Mouse (Mus musculus) skeletal muscle tissue, adult 2 months (tissue): ENCODE results near the gene Rps6ka2.
"Not testable (repeated sequence)": the region's sequence is repeated elsewhere in the genome, so short reads cannot be mapped to it uniquely, and the experiment has no call there.

Experiments
- DNase-seq: peaks from one replicate; pipeline ENCODE4 v3.0.0-alpha.2; 2012; ENCODE audit warnings: low read depth, low spot score

Gene Rps6ka2

DNA sequence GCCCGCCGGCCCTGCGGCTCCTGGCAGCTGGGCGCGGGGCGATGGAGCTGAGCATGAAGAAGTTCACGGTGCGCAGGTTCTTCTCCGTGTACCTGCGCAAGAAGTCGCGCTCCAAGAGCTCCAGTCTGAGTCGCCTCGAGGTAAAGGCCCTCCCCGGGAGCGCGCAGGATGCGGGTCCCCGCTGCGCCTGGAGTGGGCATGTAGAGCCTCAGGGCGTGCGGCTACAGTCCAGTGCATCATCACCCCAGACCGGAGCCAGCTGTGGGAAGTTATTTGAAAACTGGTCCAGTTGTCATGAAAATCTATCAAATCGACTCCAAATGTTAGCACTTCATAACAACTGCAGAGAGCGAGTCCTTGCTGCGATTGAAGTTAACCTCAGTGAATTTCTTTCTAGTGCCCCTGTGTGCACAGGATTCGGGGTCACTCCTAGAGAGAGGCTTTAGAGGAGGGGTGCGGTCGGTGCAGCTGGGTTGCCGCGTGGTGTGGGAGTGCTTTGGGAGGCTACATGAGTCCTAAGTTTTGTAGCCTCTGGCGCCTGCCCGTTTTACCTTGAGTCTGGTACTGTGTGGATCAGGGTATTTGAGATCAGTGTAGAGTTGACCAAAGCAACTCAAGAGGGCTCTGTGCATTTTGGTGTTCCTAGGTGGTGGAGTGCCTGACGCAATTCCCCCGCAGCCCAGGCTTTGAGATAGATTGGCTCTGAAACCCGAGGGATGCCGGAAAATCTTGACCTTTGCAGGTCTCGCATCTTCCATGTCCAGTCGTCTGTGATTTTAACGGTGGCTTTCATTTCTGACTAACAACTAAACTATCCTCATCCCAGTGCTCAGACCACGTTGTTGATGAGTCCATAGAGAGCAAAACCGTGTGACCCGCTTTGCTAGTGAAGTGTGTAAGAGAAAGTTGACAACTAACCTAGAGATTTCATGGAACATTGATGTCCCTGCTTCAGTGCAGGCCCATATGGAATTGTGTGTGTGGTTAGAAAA is 685 bp downstream of the Rps6ka2 start:
- DNase-seq = no peak

DNA sequence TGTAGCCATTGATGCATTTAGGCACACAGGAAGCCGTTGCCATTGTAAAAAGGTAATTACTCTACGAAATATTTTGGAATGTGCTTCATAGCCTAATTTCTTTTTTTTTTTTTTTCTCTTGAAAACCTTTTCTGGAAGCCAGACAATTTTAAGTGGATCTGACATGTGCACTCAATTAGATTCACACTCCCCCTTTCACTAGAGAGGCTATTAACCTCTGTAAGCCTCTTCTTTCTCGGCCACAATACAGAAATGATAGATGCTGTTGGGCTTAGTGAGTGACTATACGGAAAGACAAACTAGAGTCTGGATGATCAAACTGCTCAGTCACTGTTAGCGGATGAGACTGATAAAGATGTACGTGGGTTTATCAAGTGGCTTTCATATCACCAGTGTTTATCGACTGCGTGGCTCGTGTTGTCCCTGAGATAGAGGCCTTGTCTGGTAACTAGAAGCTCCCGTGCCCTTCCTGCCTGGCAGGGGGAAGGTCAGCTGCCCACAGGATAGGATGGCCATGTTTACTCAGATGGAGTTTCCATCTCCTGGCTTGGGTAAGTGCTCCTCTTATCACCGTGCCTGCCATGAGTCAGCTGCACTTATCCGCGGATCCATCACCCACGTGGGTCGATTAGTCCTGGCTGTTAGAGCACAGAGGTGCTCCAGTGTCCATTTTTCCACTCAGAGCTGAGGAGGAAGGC is 3.6 kb downstream of the Rps6ka2 start:
- peak; percentile 40 for DNase-seq

DNA sequence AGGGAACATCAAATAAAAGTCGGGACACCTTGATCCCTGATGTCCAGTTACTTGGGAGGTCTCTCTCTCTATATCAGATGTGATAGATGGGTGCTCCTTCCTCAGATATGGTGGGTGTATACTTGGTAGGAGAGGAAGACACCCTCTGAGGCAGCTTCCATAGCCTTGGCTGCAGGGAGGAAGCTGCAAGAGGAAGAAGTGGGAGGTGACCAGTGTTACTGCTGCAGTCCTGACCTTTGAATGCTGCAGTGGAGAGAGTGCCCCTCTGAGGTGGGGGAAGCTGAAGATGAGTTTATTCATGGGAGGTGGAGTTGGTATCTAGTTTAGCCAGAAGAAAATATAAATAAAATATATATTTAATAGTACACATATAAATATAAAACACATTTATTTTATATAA is 5.4 kb downstream of the Rps6ka2 start:
- DNase-seq = no peak

DNA sequence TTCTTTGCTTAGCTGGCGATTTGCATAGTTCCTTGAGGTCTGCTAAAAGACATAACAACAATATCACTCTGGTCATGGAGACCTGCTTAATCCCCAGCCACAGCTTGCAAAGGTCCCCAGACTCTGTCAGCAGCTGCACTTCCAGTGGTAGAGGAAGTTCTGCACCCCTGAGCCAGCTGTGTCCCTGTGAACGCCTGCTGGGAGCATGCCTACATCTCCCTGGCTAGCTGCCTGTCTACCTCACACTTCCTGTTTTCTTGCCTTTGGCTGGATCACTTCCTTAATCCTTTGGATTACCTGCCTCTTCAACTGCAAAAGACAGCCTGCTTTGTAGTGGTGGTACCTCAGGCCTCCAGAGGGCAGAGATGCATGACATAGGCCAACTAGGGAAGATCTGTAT is 6.5 kb downstream of the Rps6ka2 start:
- DNase-seq = no peak

DNA sequence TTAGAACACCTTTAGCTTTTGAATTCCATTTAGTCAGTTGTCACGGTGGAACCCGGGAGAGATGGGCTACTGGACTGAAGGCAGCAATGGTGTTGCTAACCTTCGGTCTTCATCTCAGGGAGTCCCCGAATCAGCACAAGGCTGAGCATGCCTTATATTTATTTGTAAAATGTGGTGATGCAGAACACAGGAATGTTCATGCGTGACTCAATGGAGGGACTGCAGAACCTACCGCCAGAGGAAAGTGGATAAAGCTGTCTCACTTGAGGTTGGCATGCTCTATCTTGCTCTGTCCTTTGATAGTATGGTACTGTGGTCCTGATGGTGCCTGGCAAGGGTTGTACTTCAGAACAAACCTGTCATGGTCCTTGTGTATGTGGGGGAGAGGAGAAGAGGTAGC is 8.3 kb downstream of the Rps6ka2 start:
- DNase-seq = no peak

DNA sequence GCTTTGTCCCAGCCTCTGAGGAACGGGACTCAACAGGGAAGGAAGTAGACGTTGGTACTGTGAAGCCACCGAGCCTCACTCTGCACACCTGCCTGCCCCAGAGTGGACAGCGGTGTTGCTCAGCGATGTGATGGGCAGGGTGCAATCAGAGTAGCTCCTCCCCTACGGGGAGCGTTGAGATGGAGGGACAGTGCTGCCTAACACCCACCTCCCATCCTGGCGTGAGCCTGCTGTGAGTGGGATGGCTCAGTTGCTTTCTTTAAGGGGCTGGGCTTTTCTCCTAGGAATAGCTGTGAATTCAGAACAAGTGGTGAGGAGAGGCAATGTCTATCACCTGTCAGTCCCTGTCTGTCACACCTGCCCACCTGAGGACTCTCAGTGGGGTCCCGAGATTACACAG is 12.3 kb downstream of the Rps6ka2 start:
- no peak for DNase-seq

DNA sequence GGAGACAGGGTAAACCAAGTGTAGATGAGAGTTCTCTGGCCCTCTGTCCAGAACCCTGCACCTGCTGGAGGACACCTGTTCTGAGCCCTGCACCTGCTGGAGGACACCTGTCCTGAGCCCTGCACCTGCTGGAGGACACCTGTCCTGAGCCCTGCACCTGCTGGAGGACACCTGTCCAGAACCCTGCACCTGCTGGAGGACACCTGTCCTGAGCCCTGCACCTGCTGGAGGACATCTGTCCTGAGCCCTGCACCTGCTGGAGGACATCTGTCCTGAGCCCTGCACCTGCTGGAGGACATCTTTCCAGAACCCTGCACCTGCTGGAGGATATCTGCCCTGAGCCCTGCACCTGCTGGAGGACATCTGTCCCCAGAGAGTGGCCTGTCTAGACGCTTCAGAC is 17.1 kb downstream of the Rps6ka2 start:
- not testable (repeated sequence) for DNase-seq

DNA sequence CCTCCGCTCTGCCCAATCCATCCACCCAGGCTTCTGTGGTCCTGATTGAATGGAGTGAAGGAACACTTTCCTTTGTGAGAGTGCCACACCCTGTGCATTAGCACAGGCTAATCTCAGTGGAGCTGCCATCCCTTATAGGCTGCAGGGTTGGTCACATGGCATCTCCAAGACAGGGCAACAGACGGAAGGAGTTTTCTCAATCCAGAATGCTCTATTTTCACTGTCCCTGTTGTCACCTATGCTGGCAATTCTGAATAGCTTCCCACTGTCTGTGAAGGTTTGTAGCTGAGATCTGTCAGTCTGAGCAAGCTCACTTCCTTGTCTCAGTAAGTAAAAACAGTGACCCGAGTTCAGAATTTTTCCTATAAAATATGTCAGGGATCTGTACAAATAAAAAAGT is 19.5 kb downstream of the Rps6ka2 start:
- no peak for DNase-seq

DNA sequence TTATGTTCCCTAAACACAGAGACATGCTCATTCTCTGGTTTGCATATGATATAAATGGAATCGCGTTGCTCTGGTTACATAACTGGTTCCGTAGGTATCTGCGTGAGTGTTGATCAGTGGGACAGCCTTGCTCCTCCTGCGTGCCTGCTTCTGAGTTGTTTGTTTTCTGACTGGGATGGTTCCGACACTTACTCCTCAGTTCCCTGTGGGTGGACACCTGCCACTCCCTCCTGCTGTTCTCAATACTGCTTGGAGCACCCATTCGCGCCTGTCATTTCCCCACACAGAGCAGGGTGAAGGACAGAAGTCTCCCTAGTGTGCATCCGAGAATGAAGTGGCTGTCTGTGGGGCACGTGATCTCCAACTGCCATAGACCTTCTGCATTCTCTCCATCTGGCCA is 20.1 kb downstream of the Rps6ka2 start:
- no peak for DNase-seq

DNA sequence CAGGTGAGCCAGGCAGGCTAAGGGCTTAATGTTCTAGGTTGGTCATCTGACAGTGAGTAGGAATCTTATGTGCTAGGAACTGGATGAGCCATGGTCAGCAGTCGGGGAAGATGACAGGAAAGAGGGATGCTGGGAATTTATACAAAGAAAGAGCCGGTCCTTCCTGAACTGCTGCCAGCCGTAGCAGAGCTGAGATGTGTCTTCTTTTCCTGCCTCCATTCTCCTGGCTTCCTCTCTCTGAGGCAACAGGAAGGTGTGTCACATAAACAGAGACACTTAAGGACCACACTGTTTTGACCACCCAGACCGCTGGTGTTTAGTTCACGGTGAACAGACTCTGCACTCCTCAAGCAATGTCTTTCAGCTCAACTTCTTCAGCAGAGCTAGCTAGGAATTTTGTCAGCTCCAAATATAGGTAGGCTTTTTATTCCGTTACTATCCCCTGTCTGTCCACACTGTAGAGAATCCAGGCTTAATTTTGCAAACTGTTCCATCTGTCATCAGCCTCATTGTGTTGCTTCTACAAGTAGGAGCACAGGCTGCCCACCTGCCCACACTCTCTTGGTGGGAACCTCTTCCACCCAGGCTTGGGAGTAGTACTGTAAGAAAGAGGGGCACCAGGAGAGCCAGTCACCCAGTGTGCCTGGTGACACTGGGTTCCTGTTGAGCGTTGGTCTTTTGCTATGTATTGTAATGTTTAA is 24.4 kb downstream of the Rps6ka2 start:
- DNase-seq = no peak

DNA sequence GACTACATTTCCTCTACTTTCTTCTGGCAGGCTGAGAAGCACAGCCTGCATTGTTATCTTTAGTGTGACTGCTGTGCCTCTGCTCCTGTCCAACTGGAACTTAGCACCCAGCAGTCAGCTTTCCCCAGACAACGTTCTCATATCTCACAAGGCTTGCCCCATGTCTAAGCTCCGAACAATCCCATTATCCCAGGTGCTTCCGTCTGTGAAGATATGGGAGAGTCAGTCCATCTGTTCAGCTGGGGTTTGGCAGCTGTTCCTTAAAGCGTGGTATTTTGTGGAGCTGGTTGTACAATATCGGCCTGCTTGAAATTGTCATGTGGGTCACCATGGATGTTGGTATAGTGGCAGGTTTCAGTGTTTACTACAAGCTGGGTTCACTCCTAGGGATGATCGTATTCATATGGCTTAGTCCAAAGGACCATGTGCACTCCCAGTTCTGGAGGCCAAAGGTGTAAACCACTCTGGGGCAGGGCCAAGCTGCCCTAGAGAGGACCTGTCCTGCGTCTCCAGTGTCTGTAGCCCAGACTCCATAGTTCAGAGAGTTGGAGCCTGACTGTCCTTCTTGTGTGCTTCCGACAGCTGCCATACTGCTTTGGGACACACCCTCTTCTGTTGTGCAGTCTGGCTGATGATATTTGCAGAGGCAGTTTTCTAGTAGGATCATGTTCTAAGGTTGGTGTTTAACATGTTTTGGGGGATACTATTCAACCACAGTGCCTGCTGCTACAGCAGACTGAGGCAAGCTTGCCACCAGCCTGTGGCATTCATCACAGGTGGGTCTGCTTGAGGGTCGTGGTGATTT is 27.4 kb downstream of the Rps6ka2 start:
- peak; percentile 40 for DNase-seq

DNA sequence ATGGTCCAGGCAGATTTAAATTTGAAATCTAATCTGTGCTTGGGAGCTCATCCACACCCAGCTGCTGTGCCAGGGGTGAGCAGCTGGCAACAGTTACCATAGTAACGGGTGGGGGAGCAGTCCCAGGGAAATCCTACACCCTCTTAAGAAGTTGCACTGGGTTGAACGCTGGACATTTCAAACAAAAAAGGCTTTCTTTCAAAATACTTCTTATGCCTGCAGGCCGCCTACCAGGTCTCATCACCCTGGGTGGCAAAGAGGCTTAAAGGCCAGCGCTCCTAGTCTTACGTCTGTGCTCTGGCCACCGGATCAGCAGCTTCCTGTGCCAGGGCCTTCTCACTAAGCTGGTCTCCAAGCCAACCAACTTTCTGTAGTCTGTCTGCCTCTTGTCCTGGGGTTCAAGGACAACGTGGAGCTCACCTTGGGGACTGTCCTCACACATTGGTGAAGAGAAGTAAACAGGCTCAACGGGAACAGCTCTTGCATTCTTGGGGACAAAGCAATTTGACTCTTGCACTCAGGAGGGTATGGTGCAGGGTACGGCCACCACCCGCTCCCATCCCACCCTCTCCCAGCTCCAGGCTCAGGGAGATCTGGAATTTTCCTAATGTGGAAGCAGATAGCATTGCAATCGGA is 35.0 kb downstream of the Rps6ka2 start:
- DNase-seq = peak; percentile 73

DNA sequence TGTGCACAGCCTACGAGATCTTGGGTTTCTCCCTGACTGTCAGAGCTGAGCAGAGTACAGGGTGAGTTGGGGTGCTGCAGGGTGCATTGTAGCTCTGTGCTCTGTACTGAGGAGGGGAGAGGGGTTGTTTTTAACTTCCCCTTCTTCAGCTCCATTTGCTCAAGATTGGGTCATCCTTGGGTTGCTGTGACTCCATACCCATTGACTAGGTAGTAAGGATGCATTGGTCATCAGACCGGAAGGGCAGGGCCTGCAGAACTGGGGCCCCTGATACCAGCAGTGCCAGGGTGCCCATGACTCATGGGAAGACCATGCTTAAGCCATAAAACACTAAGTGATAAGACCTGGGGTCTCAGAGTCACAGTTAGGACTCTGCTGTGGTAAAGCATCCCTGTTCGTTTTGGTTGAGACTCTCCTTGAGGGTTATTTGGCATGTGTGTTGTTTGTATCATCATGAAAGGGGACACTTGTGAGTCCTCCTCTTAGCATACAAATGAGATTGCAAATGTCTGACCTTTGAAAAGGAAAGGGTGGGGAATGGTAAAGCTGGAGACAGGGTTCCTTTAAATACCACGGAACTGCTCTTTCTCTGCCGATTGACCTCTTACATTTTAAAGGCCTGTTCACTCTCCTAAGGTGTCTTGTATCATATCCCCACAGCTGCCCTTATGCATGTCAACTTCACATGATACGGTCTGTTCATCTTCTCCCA is 36.7 kb downstream of the Rps6ka2 start:
- peak; percentile 41 for DNase-seq

DNA sequence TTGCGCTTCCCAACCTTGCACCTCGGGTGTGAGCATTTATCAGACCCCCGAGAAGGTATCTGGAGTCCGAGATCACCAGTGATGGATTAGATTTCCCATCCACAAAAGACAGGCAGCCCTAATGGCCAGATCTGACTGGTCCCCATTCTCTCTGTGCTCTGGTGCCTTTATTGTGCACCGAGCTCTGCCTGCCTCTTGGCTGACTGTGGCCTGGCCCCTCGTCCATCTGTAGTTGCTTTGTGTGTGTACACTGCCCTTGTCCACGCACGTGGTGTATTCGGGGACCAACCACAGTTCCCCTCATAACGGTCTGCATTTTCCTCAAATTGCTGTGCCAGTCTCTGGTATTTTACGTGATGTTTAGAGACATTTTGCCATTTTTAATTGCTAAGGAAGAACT is 40.7 kb downstream of the Rps6ka2 start:
- no peak for DNase-seq

DNA sequence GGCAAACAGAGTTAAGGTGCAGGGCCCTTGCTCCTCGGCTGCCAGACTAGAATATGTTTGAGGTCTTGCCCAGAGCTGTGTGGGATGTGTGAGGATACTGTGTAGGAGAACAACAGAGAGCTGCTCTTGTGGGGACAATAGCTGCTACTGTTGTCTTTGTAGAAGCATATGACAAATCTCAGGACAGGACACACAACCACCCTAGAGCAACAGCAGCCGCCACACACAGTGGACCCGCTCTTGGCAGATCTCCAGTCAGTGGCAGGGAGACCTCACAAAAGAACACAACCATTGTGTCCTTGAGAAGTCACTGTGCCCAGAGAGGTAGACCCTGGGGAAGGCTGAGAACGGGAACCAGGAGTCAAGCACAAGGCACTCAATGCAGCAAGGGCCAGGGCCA is 42.0 kb downstream of the Rps6ka2 start:
- no peak for DNase-seq

DNA sequence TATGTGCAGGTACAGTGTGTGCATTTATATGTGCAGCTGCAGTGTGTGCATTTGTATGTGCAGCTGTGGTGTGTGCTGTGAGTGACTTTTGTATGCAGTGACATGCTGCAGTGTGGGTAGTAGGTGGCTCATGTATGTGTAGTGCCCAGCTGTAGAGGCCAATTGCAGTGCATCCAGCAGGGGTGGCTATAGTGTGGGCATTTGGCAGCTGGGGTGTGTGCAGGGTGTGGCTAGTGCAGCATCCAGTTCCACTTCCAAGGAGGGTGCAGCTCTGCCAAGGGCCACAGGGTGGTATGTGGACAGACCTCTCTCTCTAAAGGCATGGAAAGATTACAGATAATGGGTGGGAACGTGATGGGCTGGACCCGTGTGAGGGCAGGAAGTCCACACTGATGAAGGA is 43.3 kb downstream of the Rps6ka2 start:
- no peak for DNase-seq

DNA sequence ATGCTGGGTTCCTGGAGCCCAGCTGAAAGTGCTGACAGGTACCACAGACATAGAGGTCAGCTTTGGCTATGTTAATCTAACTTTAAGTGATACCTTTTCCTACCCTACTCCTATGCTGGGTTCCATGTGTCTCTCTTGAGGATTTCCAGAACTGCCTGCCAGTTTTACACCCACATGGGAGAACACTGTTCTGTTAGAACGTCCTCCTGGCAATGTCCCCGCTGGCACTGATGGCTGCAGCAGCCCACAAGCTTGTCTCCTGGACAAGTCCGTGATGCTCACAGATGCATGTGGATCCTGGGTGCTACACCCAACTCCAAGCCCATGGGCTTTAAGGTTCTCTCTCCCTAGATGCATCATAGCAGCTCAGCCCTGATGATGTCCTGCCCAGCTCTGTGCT is 44.1 kb downstream of the Rps6ka2 start:
- DNase-seq = no peak

DNA sequence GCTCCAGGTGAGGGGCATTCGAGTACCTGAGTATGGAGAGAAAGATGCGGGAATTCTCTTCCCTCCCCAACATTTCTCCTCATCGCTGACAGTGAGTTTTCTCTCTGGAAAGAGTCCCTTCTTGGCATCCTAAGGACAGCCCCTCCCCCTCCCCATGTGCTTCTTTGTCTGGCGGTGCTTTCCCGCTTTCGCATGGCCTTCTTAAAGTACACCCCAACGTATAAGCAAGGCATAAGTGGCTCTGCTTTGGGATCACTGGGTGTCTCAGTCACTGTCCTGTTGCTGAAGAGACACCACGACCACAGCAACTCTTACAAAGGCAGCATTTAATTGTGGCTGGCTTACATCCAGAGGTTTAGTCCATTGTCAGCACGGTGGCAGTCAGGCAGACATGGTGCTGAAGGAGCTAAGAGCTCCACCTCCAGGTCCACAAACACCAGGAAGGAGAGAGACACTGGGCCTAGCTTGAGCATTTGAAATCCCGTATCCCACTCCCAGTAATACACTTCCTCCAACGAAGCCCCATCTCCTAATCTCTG is 47.9 kb downstream of the Rps6ka2 start:
- no peak for DNase-seq

DNA sequence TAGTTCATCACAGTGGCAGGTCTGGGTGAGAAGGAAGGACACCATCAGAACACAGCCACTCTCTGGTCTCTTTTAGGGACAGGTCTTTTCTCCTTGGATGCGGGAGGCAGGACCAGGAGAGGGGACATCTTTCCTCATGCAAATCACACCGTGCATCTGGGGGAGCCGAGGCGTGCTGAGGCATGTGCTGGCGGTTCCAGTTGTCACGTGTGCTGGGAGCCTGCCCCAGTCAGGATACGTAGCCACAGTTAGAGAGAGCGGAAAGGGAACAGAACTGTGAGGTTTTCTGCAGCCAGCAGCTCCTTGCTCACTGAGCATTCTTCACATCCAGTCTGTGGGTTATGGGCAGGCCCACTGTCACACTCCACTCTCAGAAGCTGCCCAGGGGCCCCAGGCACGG is 48.5 kb downstream of the Rps6ka2 start:
- no peak for DNase-seq
